Mouse (Mus musculus): ENCODE results near the gene Naa40.
A peak's percentile ranks its signal among the peaks of the same experiment; 100 is the strongest.

The Naa40 gene

GRCm38 (mm10) chr19:7240782-7241690, at the start of gene Naa40:
Gene Naa40 (minus strand): TSS chr19:7241183.
- DNase-seq (ENCODE audit: low spot score) = peak; percentile 91

DNA sequence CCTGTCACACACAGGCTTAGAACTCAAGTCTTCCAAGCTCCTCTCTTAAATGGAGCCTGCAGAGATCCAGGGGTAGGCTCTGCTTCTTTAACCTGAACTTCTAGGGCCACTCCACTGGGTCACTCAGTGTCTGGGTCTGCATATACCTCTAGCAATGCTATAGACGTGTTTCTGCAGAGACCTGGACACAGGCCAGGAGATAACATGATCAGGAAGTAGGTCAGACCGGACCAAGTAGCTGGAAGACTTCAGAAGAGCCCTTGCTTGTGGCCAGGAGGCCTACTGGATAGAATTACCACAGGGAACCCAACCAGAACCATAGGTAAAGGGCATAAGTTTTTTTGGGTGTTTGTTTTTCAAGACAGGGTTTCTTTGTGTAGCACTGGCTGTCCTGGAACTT, 48.8 kb upstream of the Naa40 start:
- no peak for DNase-seq (ENCODE audit: low spot score)

DNA sequence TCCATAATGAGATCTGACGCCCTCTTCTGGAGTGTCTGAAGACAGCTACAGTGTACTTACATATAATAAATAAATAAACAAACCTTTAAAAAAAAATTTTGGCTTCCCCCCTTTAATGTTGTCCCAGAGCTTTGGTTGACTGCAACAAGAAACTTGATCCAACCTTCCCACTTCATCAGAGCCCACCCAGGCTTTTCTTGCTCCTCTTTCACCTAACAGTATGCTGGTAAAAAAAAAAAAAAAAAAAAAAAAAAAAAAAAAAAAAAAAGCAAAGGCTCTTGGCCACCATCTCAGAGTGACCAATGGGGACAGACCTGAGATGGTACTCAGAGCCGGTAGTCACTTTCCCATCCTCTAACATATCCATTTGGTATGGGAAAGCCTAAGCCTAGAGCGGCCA, 47.3 kb upstream of the Naa40 start:
- DNase-seq (ENCODE audit: low spot score) = no peak

GRCm38 (mm10) chr19:7286563-7287315, 45.8 kb upstream of the Naa40 start:
- no peak for DNase-seq (ENCODE audit: low spot score)

GRCm38 (mm10) chr19:7280557-7281330, 39.8 kb upstream of the Naa40 start:
- DNase-seq (ENCODE audit: low spot score) = no peak

GRCm38 (mm10) chr19:7279114-7279513, 38.1 kb upstream of the Naa40 start:
- DNase-seq (ENCODE audit: low spot score) = no peak

DNA sequence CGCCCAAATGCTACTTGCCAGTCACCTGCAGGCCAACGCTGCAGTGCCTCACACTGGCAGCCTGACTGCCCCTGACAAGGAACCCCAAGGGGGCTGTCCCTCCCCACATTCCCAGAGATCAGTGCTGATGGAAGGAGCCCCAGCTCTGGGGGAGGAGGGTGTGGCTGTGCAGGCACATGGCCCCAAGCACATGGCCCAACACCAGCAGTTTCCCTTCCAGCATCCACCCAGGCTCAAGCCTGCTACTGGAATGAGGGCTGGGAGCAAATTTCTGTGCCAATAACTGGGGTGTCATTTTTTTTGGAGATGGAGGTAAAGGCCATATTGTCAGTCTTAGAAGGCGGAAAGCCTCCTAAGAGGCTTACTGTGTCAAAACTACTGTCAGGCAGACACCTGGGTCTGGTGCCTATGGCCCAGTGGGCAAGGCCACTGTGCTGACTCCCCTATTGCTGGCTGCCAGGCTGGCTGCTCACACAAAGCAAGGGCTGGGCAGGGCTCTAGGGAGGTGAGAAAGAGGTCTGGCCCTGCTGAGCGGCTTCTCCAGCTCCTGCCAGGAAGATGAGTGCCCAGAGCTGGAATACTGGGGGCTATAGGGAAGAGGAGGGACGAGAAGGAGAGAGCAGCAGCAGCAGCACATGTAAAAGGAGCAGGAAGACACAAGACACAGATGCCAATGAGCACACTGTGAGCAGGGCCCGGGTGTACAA, 37.4 kb upstream of the Naa40 start:
- no peak for DNase-seq (ENCODE audit: low spot score)

GRCm38 (mm10) chr19:7276796-7277195, 35.8 kb upstream of the Naa40 start:
- DNase-seq (ENCODE audit: low spot score) = no peak

- no peak for DNase-seq (ENCODE audit: low spot score)
Observed at GRCm38 (mm10) chr19:7276053-7276659, 35.2 kb upstream of the Naa40 start.

- DNase-seq (ENCODE audit: low spot score) = no peak
Observed at GRCm38 (mm10) chr19:7275131-7275789, 34.3 kb upstream of the Naa40 start.

DNA sequence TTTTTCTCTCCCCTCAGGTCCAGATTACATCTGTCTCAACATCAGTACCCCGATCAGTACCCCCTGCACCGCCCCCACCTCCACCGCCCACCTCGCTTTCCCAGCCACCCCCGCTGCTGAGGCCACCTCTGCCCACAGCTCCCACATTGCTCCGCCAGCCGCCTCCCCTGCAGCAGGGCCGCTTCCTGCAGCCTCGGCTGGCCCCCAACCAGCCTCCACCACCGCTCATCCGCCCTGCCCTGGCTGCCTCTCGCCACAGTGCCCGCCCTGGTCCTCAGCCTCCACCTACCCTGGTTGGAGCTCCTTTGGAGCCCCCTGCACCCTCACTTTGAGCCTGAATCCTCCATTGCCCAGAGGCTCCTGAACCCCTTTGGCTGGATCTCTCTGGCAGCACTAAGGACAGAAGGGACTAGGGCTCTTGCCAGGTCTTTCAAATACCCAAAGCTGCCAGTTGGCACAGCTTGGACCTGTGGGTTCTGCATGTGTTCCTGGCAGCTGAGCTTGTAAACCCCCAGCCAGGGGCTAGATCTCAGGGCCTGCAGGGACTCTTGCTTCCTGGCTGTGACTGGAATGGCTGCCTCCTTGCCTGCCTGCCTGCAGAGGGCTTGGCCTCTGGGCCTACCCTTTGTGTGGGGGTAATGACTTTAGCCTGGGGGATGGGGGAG, 33.5 kb upstream of the Naa40 start:
- DNase-seq (ENCODE audit: low spot score) = no peak

GRCm38 (mm10) chr19:7273486-7273885, 32.5 kb upstream of the Naa40 start:
- DNase-seq (ENCODE audit: low spot score) = no peak

- no peak for DNase-seq (ENCODE audit: low spot score)
Observed at GRCm38 (mm10) chr19:7269290-7270044, 28.5 kb upstream of the Naa40 start.

GRCm38 (mm10) chr19:7268722-7269090, 27.7 kb upstream of the Naa40 start:
- DNase-seq (ENCODE audit: low spot score) = peak; percentile 80

DNA sequence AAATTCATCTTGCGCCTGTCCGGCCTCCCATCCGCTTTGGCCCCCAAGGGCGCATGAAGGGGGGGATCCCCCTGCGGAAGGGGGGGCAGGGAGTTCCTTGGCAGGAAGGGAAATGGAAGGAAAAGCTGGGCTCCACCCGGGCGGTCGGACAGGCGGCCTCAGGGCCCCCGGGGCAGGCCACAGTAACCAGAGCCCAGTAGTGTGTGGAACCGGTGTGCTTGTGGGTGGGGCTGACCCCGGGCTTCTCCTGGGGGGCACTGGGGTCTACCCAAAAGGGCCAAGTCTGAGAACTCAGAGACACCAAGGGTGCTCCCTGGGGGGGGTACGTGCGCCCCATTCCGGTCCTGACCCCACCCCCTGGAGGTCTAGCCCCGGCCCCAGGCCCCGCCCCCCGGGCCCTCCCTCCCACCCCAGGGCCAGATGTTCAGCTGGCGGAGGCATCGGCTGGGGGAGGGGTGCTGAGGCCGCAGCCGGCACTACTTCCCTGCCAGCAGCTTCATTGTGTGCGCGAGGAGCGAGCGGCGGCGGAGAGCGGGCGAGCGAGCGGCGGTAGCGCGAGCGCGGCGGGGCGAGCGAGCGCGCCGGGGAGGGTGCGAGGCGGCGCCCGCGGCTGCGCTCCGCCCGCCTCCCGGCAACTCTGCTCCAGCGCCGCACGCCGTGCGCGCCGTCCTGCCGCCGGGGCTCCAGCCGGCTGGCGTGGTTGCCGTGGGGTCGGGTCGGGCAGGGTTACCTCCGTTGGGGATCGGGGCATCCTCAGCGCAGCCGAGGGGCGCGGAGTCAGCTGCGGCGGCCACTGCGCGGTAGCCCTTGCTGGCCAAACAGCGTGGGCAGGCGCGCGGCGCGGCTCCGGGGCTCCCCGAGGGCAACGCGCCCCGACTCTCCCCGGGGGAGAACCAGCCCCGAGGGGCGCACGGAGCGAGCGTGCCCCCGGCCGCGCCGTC, 27.1 kb upstream of the Naa40 start:
- DNase-seq (ENCODE audit: low spot score) = peak; percentile 78

- DNase-seq (ENCODE audit: low spot score) = peak; percentile 56
Observed at GRCm38 (mm10) chr19:7267091-7267741, 26.2 kb upstream of the Naa40 start, which contains the start of gene Rcor2. Gene Rcor2 (plus strand): TSS chr19:7267325.

- DNase-seq (ENCODE audit: low spot score) = no peak
Observed at GRCm38 (mm10) chr19:7266421-7266831, 25.4 kb upstream of the Naa40 start.

Data from ovary, postnatal 14 days (tissue).